Mouse (Mus musculus) spleen, postnatal 4 days (tissue): ENCODE measurements around the gene Map2.

Experiments
- DNase-seq, 2 experiments: peaks; one replicate each; pipeline ENCODE4 v3.0.0; 2022; ENCODE audit warnings: low spot score in 2 of 2

The Map2 gene

DNA sequence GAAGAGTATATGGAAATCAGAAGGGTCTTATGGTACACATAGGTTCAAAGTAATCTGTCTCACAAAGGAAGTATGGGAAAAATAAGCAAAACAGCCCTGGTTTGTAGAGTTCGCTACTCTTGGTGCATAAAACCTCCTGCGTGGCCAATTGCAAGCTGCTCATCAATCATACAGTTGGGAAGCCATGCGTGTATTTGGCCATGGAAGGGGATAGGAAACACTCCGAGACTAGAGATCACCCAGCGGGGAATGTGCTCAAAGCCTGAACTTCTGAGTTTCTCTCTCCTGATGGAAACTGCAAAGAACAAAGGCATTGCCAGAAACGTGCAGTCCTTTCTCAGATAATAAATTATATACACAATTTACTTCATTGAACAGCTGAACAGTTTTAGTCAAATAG is 124.3 kb downstream of the Map2 start:
- no peak for DNase-seq

DNA sequence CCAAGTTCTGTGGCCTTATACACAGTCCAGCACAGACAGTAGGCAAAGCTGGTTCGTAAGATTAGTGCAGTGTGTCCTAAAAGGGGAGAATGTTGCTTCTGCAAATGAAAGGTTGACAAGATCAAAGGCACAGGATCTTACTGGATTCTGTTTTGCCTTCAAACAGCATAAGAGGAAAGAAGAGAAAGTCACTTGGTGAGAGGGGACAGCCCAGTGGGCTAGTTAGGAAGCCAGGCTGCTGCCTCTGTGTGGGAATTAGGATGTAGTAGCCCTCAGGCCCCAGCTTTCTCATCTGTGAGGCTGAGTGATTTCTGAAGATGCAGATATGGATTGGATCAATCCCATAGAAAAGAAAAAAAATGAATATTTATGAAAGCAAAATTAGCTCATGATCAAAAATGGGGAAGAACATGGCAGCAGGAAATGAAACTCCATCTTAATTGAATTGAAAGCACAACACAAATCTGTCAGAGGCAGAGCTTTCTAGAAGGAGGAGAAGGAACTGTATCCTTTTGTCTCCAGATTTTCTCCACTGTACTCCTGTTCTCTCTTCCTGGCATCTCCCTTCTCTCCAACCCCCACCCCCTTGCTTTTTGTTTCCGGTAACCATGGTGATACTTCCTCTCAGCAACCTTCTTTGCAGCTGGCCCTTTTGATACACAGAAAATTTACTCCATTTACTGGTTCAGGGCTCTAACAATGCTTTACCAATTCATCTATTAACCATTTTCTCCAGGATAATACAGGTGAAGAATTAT is 145.5 kb downstream of the Map2 start:
- DNase-seq: no peak

DNA sequence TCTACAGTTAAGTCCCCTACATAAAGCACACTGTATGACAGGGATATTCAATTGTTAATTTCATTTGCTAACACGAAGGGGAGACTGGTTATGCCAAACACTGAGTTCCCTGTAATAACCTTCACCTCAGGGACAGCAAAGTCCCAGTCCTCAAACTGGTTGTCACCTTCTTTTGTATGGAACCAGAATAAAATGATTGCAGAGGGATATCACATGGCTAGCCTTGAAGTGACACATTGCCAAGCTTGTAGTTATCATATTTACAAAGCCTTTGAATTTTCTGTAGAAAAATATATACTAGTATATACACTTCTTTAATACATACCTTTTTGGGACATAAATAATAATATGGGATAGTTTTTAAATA is 146.0 kb downstream of the Map2 start:
- DNase-seq: no peak

DNA sequence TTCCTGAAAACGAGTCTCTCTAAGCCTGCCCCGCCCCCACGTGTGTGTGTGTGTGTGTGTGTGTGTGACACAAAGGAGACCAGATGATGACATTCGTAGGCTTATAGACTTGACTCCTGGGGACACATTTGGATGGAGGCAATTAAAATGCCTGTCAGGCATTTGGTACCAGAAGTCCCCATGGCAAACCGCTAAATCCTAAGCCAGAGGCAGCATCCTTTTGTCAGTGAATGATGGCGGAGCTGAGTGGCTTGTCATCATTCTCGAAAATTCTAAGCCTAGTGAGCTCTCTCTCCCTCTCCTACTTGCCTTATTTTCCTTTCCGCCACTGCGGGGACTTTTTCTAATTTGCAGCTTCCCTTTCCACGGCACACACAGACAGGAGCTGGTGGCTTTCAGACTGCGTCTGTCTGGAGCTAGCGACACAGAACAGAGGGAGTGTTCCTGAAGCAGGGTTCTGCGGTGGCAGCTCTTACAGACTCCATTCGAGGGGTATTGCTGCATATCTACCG is 146.6 kb downstream of the Map2 start:
- DNase-seq: no peak

DNA sequence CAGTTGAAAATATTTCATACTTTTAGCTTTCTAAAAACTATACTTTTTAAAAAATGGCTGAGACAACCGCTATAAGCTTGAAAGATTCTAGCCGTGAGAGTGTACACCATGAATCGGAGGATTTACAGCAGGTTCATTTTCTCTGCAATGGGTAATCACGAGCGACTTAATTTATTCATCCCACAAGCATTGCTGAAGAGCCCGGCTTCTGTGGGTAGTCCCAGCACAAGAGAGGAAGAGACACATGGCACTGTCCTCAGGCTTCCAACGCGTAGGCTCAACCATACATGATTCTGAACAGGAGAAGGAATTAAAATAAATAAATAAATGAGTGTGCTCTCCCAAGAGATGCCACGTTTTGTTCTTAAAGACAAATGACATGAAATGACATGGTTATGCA is 148.4 kb downstream of the Map2 start:
- no peak for DNase-seq

DNA sequence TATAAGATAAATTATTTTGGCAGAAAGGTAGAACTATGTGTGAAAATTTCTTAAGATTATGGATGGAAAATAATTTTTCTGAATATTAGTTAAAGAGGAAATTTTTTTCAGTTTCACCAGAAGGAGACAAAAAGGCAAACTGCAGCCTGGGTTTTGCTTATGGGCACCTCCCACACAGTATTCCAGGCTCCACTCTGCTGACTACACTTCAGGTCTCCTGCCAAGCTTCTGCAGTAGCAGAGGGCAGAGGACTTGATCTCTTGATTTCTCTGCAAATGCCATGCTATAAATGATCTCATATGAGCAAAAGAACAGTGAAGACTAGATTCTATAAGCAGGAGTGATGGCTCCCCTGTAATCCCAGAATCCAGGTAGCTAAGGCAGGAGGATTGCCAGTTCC is 149.9 kb downstream of the Map2 start:
- no peak for DNase-seq

DNA sequence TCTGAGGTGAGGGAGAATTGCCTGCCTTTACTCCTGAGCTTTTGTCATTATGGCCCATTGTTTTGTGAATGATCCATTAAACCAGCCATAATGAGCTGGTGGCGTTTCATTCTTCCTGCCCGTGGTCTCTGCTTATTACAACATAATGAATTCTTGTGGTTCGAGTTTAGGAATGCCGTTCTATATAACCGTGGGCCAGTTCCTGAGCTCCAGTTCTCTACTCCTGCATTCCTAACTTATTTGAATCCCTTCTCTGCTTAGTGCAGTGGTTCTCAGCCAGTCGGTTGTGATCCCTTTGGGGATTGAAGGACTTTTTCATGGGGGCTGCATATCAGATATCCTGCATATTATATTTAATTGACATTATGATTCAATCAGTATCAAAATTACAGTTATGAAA is 153.9 kb downstream of the Map2 start:
- DNase-seq: no peak

DNA sequence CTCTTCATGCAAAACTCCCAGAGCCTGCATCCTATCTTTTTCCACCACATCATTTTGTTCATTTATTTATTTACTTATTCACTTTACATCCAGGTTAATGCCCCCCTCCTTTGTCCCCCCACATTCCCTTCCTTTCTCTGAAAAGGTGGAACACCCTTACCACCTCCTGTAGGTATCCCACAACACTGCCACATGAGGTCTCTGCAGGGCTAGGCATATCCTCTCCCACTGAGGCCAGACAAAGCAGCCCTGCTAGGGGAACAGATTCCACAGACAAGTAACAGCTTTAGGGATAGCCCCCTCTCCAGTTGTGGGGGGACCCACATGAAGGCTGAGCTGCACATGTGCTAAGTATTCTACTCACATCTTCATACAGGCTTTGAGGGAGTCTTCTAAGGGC is 154.5 kb downstream of the Map2 start:
- DNase-seq: no peak

DNA sequence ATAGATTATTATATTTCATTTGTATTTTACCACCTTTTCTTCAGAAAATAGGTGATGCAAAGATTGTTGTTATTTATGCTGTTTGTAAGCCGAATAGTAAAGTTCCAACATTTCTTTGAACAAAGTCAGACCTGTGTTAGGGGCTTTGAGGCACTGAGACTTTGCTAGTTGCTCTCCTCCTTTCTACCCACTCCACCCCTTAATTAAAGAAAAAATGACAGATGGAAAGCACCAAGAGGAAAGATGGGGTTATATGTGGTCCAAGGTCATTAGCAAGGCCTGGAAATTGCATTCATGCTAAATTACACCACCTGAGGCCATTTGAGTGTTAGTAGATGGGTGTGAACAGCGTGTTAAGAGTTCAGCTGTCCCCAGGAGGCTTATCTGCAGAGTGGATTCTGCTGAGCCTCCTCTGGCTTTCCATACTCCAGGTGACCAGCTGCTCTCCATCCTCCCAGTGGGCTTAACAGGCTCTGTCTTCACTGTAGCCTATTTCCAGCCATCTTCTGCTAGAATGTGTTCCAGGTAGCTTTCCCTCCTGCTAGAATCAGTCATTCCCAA is 160.7 kb downstream of the Map2 start:
- no peak for DNase-seq

DNA sequence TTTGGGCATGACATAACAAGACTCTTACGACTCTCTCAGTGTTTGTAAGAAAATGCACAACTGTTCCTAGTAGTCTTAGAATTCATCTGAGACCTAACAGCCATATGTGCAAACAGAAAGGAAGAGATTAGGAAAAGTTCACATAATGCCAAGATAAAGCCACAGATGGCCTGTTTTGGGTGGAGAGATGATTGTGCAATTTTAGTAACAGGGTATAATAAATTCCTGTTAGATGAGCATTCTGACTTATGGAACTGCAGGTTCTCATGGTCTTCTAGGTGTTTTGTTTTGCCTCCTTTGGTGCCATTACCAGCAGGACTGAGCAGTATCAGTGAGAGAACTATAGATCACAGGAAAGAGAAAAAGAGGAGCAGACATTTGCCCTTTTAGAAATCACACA is 164.1 kb downstream of the Map2 start:
- no peak for DNase-seq

DNA sequence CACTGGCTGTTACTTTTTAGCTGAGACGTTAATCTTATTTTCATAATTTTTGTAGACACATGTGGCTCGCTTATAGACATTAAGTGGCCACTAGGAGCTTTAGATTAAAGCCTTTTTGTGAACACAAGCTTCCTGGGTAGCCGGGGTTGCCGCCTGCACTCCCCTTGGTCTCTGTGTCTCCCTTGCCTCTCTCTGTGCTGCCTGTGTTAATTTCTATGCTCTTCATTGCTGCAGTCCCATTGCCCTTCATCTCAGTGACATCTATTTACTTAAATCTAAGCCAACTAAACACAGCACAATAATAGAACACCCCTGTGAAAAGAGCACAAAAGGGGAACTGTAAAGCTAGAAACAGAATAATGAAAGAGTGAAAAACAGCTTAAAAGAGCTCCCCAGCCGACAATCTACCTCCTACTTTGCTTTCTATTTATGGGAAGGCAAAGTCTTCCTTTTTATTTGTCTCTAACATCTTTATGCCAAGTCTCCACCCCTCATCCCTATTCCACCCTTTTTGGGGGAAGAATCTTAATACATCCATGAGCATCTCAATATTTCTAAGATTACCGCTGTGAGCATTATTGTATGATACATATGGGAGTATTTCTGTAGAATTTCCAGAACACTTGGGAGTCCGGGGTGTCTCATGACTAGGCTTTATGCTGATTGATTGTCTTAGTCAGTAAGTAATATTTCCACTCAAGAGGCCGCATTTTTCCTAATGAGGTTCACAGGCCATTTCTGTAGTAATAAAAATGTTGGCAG is 173.5 kb downstream of the Map2 start:
- DNase-seq: no peak

DNA sequence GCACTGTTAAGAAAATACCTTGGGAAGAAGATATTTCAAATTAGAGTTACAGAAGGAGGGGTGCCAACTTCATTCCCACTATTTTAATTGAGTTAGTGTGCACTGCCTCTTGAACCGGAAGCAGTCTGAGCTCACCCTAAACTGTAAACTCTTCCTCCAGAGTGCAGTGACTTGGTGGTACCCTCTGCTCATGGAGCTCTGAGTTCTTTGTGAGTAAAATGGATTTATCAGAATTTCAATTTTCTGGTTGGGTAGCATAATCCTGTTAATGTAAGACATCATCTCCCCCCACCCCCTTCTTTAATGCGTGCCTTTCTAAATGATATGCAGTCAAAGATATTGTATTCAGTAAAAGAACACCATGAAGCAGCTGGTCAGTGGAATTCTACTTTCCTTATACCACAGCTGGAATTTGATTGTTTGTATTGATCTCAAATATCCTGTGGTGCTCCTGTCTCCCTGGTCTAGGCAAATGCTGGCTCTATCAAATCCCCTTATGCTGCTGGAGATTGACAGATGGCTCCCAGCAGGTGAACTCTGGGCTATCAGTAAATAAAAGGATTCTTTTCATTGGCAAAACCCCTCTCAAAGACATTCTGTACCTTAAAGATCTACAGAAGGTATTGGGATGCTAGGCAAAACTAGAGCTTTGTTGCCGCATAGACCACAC is 174.2 kb downstream of the Map2 start:
- no peak for DNase-seq

DNA sequence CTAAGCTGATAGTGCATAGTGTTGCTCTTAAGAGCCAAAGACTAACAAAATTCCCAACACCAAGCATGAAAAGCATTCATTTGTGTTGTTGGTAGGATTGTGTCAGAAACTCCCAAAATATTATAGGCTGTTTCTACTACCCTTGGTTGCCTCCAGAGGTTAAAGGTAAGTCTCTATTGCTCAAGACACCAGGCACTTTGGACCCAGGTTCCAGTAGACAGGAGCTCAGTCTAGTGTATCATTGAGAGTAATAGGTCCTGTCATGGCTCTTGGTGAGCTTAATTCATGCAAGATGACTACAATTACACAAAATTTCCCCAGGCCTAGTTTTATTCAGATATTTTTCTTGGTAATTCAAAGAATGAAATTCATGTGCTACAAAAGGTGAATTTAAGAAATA is 176.3 kb downstream of the Map2 start:
- no peak for DNase-seq

DNA sequence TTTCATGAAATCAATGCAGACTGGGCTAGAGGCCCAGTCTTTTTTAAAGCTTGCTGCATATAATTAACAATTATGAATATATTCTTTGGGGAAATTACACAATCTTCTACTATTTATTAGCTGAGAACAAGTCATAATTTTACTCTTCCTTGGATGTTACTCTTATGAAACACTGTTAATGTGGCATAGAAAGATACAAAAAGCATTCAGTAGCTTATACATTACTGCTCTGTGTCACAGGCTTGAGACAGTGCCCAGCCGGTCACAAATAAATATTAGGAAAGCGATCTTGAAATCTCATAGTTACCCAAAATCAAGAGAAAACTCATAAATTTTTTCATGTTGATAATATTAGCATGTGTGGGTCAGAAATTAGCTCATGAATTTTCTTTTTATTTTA is 186.7 kb downstream of the Map2 start:
- no peak for DNase-seq

DNA sequence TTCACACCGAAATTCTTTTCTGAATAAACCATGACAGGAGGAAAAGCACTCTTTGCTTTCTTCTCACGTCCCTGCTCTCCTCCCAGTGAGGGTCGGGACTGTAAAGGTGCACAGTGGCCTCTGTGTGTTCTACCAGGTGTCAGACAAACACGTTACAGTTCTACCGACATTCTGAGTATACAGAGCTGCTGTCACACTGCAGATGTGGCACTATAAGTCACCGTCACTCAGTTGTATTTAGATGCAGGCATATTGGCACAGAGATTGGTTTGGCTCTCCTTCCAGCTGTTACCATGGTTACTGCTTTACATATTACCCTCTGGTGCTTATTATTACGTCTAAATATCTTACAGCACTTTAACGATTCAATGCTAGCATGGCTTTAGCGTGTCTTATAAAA is 188.2 kb downstream of the Map2 start:
- DNase-seq: no peak

DNA sequence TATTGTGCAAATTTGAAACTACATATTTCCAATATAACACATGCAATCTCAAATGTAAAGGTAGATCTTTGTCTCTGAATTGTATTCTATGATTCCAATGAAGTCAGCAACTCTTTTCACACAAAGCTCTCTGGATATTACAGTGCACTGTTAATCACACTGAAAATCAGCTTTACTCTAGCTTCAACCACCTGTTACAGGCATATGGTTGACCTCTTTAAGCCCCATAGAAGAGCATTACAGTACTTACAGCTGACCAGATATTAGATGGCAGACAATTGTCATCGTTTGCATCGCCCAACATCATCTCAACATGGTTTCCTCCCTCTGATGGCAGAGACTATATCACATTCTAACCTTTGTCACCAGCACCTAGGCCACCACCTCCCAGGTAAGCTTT is 189.3 kb downstream of the Map2 start:
- no peak for DNase-seq

DNA sequence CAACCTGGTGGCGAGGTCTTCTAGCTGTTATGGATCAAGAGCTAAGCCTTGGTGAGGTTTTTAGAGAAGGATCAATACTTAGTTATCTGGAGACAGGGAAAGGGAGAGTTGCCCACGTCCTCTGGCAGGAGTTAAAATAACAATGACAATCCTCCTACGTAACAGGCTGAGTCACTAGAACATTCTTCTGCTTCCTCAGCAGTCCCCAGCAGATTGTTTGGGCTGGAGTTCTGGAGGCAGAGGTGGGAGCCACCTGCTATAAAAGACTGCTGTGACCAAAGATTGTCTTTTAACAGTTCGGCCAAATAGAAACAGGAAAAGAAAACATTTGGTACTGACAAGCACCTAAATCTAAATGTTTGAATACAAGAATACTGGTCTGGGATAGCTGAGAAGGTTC is 190.5 kb downstream of the Map2 start:
- DNase-seq: no peak

DNA sequence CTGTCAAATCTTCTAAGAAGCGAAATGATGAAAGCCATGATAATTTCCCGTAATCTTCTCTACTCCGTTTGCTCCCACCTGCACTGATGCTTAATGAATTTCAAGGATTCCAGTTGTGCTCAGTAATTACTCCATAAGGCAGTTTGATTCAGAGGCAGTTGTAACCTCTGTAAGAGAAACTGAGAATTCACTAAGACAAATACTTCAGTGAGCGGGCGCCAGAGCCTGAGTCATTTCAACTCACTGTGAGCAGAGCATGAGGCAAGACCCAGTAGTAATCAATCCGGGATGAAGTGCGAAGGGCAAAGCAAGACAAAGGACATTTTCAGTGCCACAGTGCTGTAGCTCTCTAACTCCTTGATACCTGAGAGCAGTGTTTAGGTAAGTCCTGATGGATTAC is 194.4 kb downstream of the Map2 start:
- no peak for DNase-seq

DNA sequence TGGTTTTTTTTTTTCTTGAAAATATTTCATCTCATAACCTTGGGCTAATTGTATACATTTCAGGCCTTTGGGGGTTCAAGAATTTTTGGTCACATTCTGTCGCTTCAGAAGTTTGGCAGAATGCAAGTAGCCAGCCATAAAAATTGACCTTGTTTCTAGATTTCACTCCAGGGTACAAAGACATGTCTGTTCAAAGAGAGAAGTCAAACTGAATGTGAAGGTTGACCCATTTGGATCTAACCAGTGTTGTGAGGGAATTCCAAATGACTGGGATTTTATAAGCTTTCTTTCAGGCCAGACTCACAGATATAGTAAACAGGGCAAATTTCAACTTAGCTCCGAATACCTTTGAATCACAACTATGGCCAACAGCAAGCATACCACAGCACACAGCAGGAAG is 196.3 kb downstream of the Map2 start:
- DNase-seq: no peak

DNA sequence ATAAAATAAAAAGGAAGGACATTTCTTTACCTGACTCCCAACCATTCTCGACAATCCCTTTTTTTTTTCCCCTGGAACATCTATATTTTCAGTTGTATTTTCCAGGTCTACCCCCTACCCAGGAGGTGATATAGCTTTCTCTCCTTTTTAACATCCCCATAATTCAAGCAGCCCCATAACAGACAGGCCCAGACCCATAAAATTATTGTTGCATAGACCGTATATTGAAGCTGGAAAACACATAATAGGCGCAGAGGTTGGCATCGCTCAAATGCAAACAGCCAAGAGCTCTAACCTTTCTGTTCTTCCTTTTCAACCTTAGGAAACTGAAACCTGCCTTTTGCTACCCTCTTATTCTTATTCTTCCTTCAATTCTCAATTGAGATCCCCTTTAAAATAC is 211.2 kb downstream of the Map2 start:
- no peak for DNase-seq

DNA sequence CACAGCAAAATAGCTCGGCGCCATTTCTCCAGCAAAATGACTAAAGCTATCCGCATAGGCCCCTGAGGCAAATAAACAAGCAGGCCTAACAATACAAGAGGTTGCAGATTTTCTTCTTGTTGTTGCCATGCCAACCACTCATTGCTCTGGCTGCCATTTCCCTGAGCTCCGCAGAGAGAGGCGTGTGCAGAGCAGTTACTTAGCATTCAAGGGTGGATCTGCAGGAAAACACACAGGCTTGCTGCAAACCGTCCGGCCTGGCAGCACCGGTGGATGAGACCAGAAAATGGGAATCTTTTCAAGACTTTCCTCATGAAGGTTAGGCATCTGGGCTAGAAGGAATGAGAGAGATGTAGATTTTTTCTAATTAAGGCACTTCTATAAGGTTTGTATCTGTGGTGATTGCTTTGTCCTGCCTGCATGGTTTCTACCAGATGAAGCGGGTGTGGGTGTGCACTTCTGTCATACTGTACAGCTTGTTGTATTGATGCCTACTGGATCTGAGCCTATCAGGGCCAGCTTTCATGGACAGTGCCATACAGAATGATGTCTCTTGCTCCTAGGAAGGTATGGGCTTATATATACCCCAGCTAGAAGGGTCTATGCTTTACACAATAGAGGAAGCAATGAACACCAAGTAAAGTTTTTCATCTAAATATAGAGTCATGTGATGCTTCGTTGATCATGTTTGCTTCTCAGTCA is 211.8 kb downstream of the Map2 start:
- no peak for DNase-seq

DNA sequence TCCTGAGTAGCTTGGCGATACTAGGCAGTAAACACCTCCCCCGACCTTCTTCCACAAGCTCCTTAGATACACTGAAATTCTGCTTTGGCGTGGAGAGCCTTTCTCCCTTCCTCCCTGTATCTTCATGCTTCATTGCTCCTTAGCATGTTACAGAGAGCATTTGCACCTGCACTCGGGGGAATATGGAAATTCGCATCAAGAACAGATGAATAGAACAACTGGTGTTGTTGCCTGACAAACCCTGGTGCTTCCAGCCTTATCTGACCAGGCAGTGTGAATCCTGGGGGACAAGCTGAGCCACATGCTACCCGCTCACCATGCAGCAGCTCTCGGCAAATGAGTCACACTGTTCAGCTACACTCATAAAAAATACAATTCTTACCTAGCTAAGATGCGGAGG is 213.5 kb downstream of the Map2 start:
- DNase-seq: no peak
